Mouse (Mus musculus) erythroblast, embryonic 14.5 days (primary cell): Measurements from ENCODE around the gene Mdc1.

Experiments used
- GATA1 ChIP-seq: IDR thresholded peaks from 2 replicates; pipeline ENCODE4 v1.6.1; 2012; ENCODE audit warnings: low read length, inconsistent platforms, mixed read lengths
- TAL1 ChIP-seq: IDR thresholded peaks from 3 replicates; pipeline ENCODE4 v1.6.1; 2012; ENCODE audit warnings: low read length, inconsistent platforms, mixed read lengths

DNA sequence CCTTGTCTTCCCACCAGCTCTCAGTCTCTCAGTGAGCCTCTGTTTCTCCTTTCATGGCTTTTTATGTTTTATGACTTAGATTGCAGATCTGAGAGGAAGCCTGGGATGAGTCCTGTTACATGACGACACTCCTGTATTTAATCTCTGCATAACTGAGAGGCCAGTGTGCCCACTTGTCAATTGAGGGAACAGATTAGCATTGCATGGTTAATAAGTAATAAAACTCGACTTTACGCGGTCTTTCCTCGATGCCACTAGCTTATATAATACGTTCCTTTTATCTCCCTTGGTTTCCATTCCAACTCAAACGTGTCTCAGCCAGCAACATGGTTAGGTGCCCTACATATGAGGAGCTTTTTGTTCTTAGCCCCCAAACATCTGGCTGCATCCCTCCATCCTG is 25.5 kb upstream of the Mdc1 start:
- TF ChIP-seq GATA1 = no peak
- no peak for TF ChIP-seq TAL1
